Mouse (Mus musculus): Measurements from ENCODE around the gene Wbp1l. TPM values are rescaled to one million over a fixed set of nuclear protein-coding genes. Genes with fewer than 3 reads are reported as not detected.

The Wbp1l gene
- polyA plus RNA-seq, 1 experiment from 2014 or later, result 30.1 TPM

DNA sequence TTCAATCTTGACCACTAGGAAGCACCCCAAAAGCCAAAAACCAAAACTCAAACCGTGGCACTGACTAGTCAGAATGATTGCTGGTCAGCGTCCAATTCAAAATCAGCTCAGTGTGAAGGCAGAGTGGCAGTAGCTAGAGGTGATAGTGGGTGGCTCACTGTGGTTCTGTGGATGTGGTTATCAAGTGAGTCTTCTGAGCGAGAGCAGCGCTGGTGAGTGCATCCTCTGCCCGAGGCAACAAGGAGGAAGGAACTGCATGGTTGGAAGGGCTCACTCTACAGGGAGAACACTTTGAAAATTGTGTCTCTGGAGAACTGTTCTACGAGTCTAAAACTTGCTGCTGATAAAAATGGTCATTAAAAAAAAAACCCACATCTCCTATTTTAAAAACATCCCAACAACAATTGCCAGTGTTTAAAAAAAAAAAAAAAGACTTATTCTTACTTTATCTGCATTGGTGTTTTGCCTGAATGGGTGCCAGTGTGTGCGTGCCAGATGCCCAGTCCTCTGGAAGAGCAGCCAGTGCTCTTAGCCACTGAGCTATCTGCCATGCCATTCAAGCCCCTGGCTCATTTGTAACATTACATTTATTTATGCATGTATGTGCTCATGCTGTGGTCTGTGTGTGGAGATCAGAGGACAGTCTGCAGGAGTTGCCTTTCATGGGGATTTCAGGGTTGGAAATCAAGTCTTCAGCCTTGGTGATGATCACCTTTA lies 107.1 kb downstream of the Wbp1l start:
- no peak overlapping the region for H3K9ac ChIP-seq (replicated peaks; ENCODE audit: low read length)
- no peak overlapping the region for H3K4me2 ChIP-seq (ENCODE audit: low read depth, low read length)
- H3K27me3 ChIP-seq (ENCODE audit: control insufficient read depth, insufficient read depth, low read length), result no peaks in the 10 kb centered on the region
- no peaks in the 10 kb centered on the region for H3K9me3 ChIP-seq (replicated peaks; ENCODE audit: control insufficient read depth, low read length)
- no peak overlapping the region for H3K27ac ChIP-seq (replicated peaks; ENCODE audit: low read depth, low read length)
- 58% methylated on average over 7 of the region's 7 CpGs for WGBS
- ATAC-seq (replicated peaks; ENCODE audit: insufficient number of reproducible peaks, low FRiP score, low TSS enrichment, low read depth) (no peak), DNase-seq (ENCODE audit: low spot score) (no peak)
- no peak overlapping the region for H3K4me3 ChIP-seq (ENCODE audit: low read depth, low read length)
- H3K4me1 ChIP-seq (ENCODE audit: control insufficient read depth, insufficient read depth, low read length), result no peaks in the 10 kb centered on the region
- H3K36me3 ChIP-seq (replicated peaks; ENCODE audit: control insufficient read depth, insufficient read depth, low read depth, low read length), result no peaks in the 10 kb centered on the region

DNA sequence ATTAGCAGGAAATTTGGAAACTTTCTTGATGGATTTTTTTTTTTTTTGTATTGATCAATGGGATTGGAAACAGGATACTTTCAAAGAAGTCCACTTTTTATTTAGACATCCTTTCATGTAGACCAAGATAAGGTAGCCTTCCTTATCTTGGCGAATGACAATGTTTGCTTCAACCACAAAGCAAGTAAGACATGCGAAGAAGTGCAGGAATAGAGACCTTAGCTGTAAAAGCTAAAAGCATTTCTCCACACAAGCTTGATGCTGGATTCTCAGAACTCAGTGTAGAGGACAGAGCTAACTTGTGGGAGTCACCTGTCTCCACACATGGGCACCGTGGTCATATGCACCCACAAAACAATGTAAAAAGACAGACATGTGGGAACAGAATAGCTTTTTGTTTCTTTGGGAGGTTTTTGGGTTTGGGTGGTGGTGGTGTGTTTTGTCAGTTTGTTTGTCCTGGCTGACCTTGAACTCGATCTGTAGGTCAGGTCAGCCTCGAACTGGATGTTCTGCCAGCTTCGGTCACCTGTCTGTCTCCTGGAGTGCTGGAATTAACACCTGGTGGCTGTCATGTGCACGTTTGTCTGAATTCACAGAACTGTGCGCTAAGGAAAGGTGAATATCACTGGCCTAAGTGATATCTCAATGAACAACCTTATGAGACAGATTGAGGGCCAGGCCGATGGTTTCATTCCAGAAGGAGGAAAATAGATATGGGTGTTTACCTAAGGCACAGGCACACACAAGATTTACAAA lies 107.8 kb downstream of the Wbp1l start:
- no peak overlapping the region for H3K9ac ChIP-seq (replicated peaks; ENCODE audit: low read length)
- peak overlapping the region; percentile 47 for H3K4me3 ChIP-seq (ENCODE audit: low read depth, low read length)
- H3K9me3 ChIP-seq (replicated peaks; ENCODE audit: control insufficient read depth, low read length), result no peaks in the 10 kb centered on the region
- H3K4me2 ChIP-seq (ENCODE audit: low read depth, low read length), result peak overlapping the region; percentile 77
- H3K36me3 ChIP-seq (replicated peaks; ENCODE audit: control insufficient read depth, insufficient read depth, low read depth, low read length), result no peaks in the 10 kb centered on the region
- WGBS, result 77% methylated on average over 9 of the region's 9 CpGs
- H3K4me1 ChIP-seq (ENCODE audit: control insufficient read depth, insufficient read depth, low read length), result no peaks in the 10 kb centered on the region
- no peaks in the 10 kb centered on the region for H3K27me3 ChIP-seq (ENCODE audit: control insufficient read depth, insufficient read depth, low read length)
- no peak overlapping the region for H3K27ac ChIP-seq (replicated peaks; ENCODE audit: low read depth, low read length)
- ATAC-seq (replicated peaks; ENCODE audit: insufficient number of reproducible peaks, low FRiP score, low TSS enrichment, low read depth) (no peak), DNase-seq (ENCODE audit: low spot score) (no peak)

Other genes starting within 250 kb of the Wbp1l start
- 1.1 and 2.0 TPM in 2 replicates for gene 2310034G01Rik, start 248.8 kb upstream of the Wbp1l start, polyA plus RNA-seq (2014; fragmentation: Nextera tagmentation; extraction: Ambion mirVana)
- gene Actr1a, start 203.3 kb upstream of the Wbp1l start, polyA plus RNA-seq (2014; fragmentation: Nextera tagmentation; extraction: Ambion mirVana), result 171 and 182 TPM in 2 replicates
- 32.7 and 36.3 TPM in 2 replicates for gene Sufu, start 202.2 kb upstream of the Wbp1l start, polyA plus RNA-seq (2014; fragmentation: Nextera tagmentation; extraction: Ambion mirVana)
- gene Trim8, start 97.4 kb upstream of the Wbp1l start, polyA plus RNA-seq (2014; fragmentation: Nextera tagmentation; extraction: Ambion mirVana), result 17.8 and 18.6 TPM in 2 replicates
- 122 and 130 TPM in 2 replicates for gene Arl3, start 25.9 kb upstream of the Wbp1l start, polyA plus RNA-seq (2014; fragmentation: Nextera tagmentation; extraction: Ambion mirVana)
- 13.6 and 14.7 TPM in 2 replicates for gene Sfxn2, start 25.7 kb upstream of the Wbp1l start, polyA plus RNA-seq (2014; fragmentation: Nextera tagmentation; extraction: Ambion mirVana)
- not detected in 2 replicates for gene Cyp17a1, start 74.1 kb downstream of the Wbp1l start, polyA plus RNA-seq (2014; fragmentation: Nextera tagmentation; extraction: Ambion mirVana)
- gene Borcs7, start 90.8 kb downstream of the Wbp1l start, polyA plus RNA-seq (2014; fragmentation: Nextera tagmentation; extraction: Ambion mirVana), result 13.4 and 15.3 TPM in 2 replicates
- gene As3mt, start 108.4 kb downstream of the Wbp1l start, polyA plus RNA-seq (2014; fragmentation: Nextera tagmentation; extraction: Ambion mirVana), result 29.3 and 34.6 TPM in 2 replicates
- gene Cnnm2, start 162.5 kb downstream of the Wbp1l start, polyA plus RNA-seq (2014; fragmentation: Nextera tagmentation; extraction: Ambion mirVana), result 3.6 and 3.8 TPM in 2 replicates